Mouse (Mus musculus) ES-Bruce4 (cell line): ENCODE data around the gene Cldn10.

ENCODE experiments used
- CTCF ChIP-seq: IDR thresholded peaks from one replicate; pipeline ENCODE4 v1.8.1; 2011; ENCODE audit warnings: low read depth, low read length
- EP300 ChIP-seq: IDR thresholded peaks from 2 replicates; pipeline ENCODE4 v1.6.1; 2011; ENCODE audit warnings: low read depth, low read length; ENCODE audit not compliant: insufficient read depth

DNA sequence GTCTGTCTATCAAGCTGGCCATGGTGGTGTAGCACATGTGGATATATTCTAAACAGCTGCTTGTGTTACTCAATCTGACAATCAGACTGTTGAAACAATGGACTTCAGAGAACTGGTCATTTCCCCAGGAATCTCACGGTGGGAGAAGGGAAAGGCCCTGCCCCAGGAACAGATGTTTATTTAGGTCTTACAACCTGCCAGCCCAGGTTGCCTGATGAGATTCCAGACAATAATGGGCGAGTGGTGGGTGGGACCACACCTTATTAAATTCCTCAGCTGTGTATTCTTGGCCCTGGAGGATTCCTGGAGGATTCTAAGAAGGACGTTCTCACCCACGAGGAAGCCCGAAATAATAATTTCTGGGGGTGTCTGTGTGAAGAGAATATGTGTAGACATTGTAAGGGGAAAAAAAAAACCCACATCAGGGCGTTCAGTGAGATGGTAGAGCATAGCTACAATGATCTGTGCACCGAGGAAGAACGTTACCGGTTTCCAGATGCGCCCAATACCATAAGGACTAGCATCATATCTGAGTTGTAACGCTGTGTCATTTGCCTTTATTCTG lies 90.7 kb downstream of the Cldn10 start:
- TF ChIP-seq CTCF (no peak), EP300 (0 out of 2 replicates have a peak, but pooled peaks have one; percentile 13)
